Mouse (Mus musculus) kidney, adult 2 months (tissue): ENCODE measurements around the gene Car1. TPM values are rescaled to one million over a fixed set of nuclear protein-coding genes. Genes with fewer than 3 reads are reported as not detected.

Source experiments
- DNase-seq: peaks from one replicate; pipeline ENCODE4 v3.0.0; 2021
- H3K27ac ChIP-seq: fragments of 200-500 bp; 2 replicates; pipeline ENCODE4 v1.5.1; 2012; ENCODE audit warnings: low read depth, low read length, control low read depth, inconsistent platforms; ENCODE audit not compliant: insufficient read depth
- H3K27me3 ChIP-seq: fragments of 200-500 bp; replicated peaks from 2 replicates; pipeline ENCODE4 v1.6.1; 2012; ENCODE audit warnings: mild to moderate bottlenecking, moderate library complexity, low read length, inconsistent platforms; ENCODE audit not compliant: control insufficient read depth, insufficient read depth
- H3K36me3 ChIP-seq: fragments of 200-500 bp; 2 replicates; pipeline ENCODE4 v1.6.1; 2012; ENCODE audit warnings: mild to moderate bottlenecking, moderate library complexity, low read length, inconsistent platforms; ENCODE audit not compliant: control insufficient read depth, insufficient read depth
- H3K4me1 ChIP-seq: fragments of 200-500 bp; 2 replicates; pipeline ENCODE4 v1.6.1; 2011; ENCODE audit warnings: low read length; ENCODE audit not compliant: control insufficient read depth, insufficient read depth
- H3K4me3 ChIP-seq: fragments of 200-500 bp; 2 replicates; pipeline ENCODE4 v1.5.1; 2011; ENCODE audit warnings: mild to moderate bottlenecking, low read depth, low read length, control low read depth; ENCODE audit not compliant: insufficient read depth
- CTCF ChIP-seq: fragments of 200-500 bp; conservative IDR thresholded peaks from 2 replicates; pipeline ENCODE4 v1.5.1; 2011; ENCODE audit warnings: low read depth, mild to moderate bottlenecking, control low read depth, low read length, moderate library complexity, mixed read lengths; ENCODE audit not compliant: insufficient read depth, insufficient read length
- POLR2A ChIP-seq: fragments of 200-500 bp; IDR thresholded peaks from one replicate; pipeline ENCODE4 v1.6.1; 2011; ENCODE audit warnings: low read depth, low read length, control low read depth
- WGBS: fragments of 180-500 bp; shearing (Covaris S2); methylation state at CpG from one replicate; pipeline ENCODE4 v1.1.7; 2018; 5-methylcytosine and 5-hydroxymethylcytosine counted together
- polyA plus RNA-seq: library from polyadenylated mRNA; depleted of rRNA; stranded (reverse); fragments of >200 nt; gene quantifications from 2 replicates; pipeline ENCODE4 v1.2.3, GENCODE M21; 2012; rRNA removed

Car1 gene
- 0.19 TPM in 1 of 2 replicates, not detected in the other for polyA plus RNA-seq

DNA sequence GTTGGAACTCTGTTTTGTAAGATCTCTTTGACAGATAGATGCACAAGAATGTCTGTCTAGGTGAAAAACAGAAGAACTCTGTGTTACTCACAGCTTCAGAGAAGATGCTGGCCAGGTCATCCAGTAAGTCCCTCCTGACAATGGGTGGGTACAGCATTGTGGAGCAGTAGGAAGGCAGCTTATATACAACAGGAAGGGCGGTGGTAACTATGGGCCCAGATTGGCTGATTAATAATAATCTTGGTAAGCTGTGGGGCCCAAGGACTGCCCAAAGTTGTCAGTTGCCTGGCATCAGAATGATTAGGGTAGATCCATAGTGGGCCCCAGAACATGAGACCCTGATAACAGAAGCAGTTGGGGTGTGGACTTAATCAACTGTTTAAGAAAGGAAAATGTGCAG is at the start of gene Car1:
Gene Car1 (minus strand): TSS at position 158 of the 400 bp plus-strand sequence.
- H3K27me3 ChIP-seq, result no peaks in the 10 kb centered on the region
- WGBS, result 95% methylated on average over 1 of the region's 1 CpGs
- H3K4me1 ChIP-seq, result no peaks in the 10 kb centered on the region
- no peak for DNase-seq
- no peak within 1 kb of the TSS for H3K4me3 ChIP-seq
- TF ChIP-seq CTCF (no peak), POLR2A (no peak)
- H3K27ac ChIP-seq, result no peak within 1 kb of the TSS
- no peaks in the 10 kb centered on the region for H3K36me3 ChIP-seq

DNA sequence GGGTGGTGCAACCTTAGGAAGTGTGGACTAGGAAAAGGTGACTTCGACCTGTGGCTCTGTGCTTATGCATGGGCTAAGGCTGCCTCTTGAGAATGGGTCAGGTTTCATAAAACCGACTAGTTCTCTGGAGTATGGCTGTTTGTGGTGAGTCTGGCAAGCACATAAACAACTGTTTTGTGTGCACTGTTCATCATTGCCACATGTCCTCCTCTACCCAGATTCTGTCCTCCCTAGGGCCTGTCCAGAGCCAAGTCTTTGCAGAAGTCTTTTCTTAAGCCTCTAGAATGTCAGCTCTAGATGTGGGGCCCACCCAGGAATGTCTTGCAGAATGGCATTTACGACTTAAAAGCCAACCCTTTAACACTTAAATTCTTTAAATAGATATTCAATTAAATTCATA is 49.7 kb upstream of the Car1 start:
- Histone ChIP-seq H3K4me1 (no peaks in the 10 kb centered on the region), H3K36me3 (no peaks in the 10 kb centered on the region), H3K27me3 (no peaks in the 10 kb centered on the region), H3K4me3 (no peak overlapping the region), H3K27ac (no peak overlapping the region)
- no peak for TF ChIP-seq POLR2A
- no peak for TF ChIP-seq CTCF
- 80% methylated on average over 3 of the region's 3 CpGs for WGBS
- DNase-seq, result no peak

DNA sequence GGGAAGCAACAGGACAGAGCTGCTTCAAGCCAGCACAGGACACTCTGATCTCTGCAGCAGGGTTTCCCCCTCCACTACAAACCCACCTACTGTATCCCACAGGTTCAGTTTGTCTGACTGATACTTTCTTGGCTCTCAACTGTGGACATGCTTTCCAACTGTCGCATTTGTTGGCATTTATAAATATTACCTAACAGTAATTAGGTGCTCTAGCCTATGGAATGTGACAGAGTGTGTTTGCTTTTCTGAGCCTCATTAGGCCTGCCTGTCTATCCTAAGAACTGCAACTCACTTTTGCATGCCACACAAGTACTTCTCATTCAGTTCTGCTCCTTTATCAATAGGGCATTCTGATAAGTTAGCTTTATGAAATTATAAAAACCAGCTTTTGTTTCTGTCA is 46.3 kb upstream of the Car1 start:
- no peak for DNase-seq
- 38% methylated on average over 1 of the region's 1 CpGs for WGBS
- Histone ChIP-seq H3K4me3 (no peak overlapping the region), H3K27me3 (no peaks in the 10 kb centered on the region), H3K36me3 (no peaks in the 10 kb centered on the region), H3K27ac (no peak overlapping the region), H3K4me1 (no peaks in the 10 kb centered on the region)
- TF ChIP-seq POLR2A (no peak), CTCF (no peak)

DNA sequence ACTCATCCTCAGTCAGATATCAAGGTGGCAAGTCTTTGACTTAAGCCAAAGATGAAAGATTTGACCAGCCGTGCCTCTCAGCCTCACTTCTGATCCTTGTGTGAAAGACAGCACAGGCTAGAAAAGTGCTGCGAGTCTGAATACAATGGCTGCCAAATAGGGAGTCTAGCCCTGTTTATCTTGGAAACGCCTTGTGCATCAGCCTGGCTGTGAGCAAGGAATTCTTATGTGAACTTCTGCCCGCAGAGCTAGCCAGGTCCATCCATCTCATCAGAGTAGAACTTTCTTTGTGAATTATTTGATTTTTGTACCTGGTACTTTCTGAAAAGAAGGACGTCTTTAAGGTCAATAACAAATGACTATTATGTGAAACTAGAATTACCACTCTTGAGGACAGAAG is 45.8 kb upstream of the Car1 start:
- Histone ChIP-seq H3K36me3 (no peaks in the 10 kb centered on the region), H3K4me3 (no peak overlapping the region), H3K27me3 (no peaks in the 10 kb centered on the region), H3K27ac (no peak overlapping the region), H3K4me1 (no peaks in the 10 kb centered on the region)
- TF ChIP-seq POLR2A, result no peak
- no peak for TF ChIP-seq CTCF
- 66% methylated on average over 5 of the region's 5 CpGs for WGBS
- DNase-seq, result no peak

DNA sequence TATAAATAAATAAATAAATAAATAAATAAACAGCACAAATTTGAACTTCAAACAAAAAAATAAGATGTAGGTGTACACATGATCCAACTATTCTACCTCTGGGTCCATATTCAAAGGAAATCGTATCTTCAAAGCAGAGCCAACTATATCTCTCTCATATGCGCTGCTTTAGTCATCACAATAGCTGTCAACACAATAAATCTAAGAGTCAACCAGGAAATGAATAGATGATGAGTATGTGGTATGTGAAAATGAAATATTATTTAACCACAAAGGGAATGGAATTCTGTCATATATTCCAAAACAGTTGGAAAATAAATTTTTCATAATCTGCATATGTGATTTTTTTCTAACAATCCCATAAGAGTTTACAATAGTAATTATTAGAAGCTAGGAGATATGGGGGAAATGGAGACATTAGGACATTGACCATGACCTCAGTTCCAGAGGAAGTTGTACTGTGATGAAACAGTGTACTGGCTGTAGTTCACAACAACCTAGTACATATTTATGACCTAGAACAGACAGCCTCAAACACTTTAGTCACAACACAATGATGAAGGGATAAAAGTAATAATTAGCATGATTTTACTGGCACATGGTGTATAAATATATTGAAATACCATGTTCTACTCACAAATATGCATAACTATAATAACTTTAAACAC is 40.6 kb upstream of the Car1 start:
- WGBS, result 80% methylated on average over 2 of the region's 2 CpGs
- TF ChIP-seq CTCF (no peak), POLR2A (no peak)
- Histone ChIP-seq H3K4me3 (no peak overlapping the region), H3K27me3 (no peaks in the 10 kb centered on the region), H3K36me3 (no peaks in the 10 kb centered on the region), H3K4me1 (no peaks in the 10 kb centered on the region), H3K27ac (no peak overlapping the region)
- no peak for DNase-seq

DNA sequence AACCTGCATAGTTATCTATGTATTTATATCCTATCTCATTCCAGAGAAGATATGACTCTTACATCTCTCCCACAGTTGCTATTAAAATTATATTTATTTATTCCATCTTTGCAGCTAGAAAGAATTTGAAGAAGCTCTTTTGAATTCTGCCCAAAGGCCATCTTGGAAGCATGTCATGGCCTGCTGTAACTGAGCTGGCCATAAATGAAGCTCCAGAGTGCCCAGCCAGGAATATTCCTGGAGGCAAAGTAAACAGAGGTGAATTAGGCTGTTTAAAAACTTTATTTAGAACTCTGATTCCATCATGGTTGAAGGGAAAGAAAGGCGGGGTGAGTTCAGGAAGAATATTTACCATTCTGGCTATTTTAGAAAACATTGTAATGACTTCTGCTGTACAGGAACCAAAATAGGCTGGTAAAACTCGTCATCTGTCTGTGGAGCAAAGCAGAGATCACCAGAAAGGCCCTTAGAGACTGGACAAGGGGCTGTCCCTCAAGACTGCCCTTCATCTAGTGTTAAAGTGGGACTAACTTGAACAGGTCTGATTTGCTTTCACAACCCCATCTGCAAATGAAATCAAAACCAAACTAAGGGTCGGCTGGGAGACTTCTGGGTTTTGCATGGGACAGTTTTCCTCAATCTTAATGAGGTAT is 31.4 kb upstream of the Car1 start:
- DNase-seq, result no peak
- TF ChIP-seq CTCF, result no peak
- TF ChIP-seq POLR2A, result no peak
- H3K36me3 ChIP-seq, result no peaks in the 10 kb centered on the region
- H3K27me3 ChIP-seq, result no peaks in the 10 kb centered on the region
- WGBS, result 70% methylated on average over 3 of the region's 3 CpGs
- H3K27ac ChIP-seq, result no peak overlapping the region
- H3K4me3 ChIP-seq, result no peak overlapping the region
- H3K4me1 ChIP-seq, result no peaks in the 10 kb centered on the region

DNA sequence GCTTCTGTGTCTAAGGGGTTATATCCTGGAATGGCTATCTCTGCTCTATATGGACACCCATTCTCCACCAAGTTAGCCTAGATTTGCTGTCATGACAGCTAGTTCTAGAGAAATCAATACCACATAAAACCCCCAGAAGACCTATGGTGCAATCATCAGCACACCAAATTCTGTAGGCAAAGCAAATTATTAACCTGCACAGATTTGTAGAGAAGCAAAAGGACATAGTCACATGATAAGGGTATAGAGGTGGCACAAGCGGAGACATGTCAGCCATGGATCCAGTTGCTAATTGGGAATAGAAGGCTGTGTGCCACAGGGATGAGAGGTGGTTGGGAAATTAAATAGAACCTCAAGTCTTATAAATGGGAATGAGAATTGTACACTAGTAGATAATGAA is 30.8 kb upstream of the Car1 start:
- no peaks in the 10 kb centered on the region for H3K36me3 ChIP-seq
- DNase-seq, result no peak
- WGBS, result 100% methylated on average over 1 of the region's 1 CpGs

More for the DNA sequence above, 30.8 kb upstream of the Car1 start:
- Histone ChIP-seq H3K27ac (no peak overlapping the region), H3K27me3 (no peaks in the 10 kb centered on the region), H3K4me1 (no peaks in the 10 kb centered on the region), H3K4me3 (no peak overlapping the region)
- TF ChIP-seq POLR2A, result no peak
- no peak for TF ChIP-seq CTCF
